Mouse (Mus musculus) layer of hippocampus, adult 9-10 months (tissue): ENCODE data around the gene Adipor2.
A peak's percentile ranks its signal among the peaks of the same experiment; 100 is the strongest.
"Not testable (repeated sequence)": the region's sequence is repeated elsewhere in the genome, so short reads cannot be mapped to it uniquely, and the experiment has no call there.

Experiments
- DNase-seq: peaks from one replicate; pipeline ENCODE4 v3.0.0; 2022; ENCODE audit warnings: low spot score

Gene Adipor2

GRCm38 (mm10) chr6:119417354-119417753, at the start of gene Adipor2:
TSS of gene Adipor2 (minus strand) at chr6:119417704.
- no peak for DNase-seq

DNA sequence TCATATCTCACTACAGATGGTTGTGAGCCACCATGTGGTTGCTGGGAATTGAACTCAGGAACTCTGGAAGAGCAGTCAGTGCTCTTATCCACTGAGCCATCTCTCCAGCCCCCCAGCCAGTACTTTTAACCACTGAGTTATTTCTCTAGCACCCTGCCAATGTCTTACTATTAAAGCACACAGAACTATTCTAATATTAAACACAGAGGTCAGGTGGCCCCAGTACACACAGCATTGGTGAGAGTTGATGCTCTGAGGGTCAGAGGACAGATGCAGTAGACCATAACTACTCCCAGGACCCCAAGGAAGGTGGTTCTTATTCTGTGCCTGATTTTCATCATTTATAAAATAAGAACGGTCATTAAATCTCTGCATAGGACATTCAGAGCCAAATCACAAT, 48.7 kb upstream of the Adipor2 start:
- DNase-seq, result no peak

DNA sequence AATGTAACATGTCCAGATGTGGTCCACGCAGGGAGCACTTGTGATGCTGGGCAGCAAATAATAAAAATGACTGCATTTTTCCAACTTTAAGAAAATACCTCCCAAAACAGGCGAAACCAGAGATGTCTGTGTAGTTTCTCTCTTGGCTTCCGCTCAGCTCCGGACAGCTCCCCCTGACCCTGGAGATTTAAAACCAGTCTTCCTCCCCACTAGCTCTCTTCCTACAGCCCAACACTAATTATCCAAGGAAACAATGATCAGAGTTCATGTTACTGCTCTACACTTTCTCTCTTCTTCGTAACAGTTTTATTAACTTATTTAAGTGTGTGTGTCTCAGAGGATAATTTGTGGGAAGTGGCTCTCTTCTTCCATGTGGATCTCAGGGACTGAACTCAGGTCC, 42.9 kb upstream of the Adipor2 start:
- no peak for DNase-seq

DNA sequence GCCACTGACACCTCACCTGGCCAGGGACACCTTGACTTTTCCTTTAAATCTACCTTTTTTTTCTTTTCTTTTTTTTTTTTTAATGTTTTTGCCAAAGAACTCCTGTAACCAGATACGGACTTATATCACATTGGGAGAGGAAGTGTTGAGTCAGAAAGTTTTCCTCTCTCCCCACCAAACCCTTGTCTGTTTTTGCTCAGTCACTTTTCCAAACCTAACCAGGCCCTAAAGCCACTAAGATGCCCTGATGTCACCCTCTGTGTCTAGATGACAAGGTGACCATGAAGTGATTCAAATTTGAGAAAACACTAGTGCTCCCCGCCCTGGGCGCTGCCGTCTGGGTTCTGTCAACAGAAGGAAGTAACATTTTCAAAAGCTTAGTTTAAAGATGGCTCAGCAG, 41.5 kb upstream of the Adipor2 start:
- DNase-seq, result no peak

GRCm38 (mm10) chr6:119458166-119458565, 40.7 kb upstream of the Adipor2 start:
- no peak for DNase-seq

- no peak for DNase-seq
These were observed 34.5 kb upstream of the Adipor2 start for GRCm38 (mm10) chr6:119451981-119452499.

DNA sequence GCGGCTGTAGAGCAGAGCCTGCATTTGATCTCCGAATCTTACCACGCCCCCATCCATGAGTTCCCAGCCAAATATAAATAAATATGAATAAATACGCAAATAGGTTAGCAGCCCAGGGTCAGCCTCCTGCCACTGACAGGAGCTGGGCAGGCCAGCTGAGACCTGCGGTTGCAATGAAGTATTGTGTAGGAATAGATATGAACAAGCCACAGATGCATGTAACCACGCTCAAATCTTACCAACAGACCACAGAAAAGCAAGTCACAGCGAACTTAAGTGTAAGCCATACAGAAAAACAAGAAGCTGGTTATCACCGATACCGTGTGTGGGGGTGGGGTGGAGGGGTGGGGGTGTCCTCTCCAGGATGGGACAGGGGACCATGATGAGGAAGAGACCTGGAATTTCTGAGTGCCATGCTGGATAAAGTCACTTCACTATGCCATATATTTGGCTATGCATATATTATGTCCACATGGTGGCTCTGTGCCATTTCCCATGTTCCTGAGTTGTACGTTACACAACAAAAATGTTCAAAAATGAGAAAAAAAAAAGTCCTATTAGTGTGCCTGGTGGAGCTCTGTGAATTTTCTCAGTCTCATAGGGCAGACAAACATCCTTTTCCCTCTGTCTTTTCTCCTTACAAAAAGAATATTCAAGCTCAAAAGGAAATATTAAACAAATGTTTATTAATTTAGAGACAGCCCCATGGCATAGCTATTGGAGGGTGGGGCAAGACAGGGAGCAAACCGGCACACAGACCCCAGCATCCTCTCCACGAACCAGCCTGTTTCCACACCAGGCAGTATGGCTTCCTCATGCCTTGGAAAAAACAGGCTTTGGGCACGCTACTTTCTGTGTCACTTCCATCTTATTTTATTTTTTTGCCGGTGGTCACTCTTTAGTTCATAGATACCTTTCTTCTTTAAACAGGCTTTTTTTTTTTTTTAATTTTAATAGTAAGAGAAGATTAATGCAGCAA, 33.8 kb upstream of the Adipor2 start:
- DNase-seq, result no peak

- no peak for DNase-seq
These were observed 31.6 kb upstream of the Adipor2 start for GRCm38 (mm10) chr6:119449060-119449499.

GRCm38 (mm10) chr6:119448321-119449059, 31.0 kb upstream of the Adipor2 start:
- DNase-seq, result no peak

DNA sequence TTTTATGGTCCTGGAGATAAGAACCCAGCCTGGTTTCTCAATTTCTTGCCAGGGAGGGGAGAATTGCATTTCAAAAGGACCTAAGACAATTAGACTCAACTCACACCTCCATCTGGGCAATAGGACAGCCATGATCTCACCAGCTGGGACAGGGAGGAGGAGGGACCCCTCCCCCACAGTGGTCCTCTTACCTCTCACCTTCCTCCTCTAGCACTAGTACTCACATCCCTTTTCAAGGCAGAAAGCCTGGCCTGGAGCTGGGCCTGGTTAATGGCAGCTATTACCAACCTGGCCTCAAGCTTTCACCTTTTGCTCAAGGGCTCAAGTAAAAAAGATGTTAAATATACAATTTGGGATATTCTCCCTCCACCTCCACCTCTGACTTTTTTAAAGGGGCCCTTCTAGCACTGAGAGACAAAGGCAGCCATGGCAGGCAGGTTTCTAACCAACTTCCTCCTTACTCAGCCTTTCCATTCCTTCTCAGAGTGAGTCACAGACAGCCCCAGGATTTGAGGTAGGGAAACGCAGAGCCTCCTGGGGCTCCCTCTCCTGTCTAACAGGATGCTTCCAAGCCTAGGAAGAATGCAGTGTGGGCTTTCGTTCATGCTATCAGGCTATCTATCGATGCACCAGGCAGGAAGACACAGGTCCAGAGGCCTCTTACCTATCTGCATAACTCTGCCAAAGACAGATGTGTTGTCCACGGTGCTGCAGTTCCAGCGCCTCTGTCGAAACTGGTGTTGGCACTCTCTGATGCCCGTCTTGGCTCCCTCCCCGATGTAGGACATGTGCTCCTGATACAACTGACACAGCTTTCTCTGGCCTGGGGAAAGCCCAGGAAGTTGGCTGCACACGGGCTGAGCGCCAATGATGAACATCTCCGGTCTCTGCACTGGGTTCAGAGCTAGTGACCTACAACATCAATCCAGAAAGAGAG, 28.4 kb upstream of the Adipor2 start:
- no peak for DNase-seq

DNA sequence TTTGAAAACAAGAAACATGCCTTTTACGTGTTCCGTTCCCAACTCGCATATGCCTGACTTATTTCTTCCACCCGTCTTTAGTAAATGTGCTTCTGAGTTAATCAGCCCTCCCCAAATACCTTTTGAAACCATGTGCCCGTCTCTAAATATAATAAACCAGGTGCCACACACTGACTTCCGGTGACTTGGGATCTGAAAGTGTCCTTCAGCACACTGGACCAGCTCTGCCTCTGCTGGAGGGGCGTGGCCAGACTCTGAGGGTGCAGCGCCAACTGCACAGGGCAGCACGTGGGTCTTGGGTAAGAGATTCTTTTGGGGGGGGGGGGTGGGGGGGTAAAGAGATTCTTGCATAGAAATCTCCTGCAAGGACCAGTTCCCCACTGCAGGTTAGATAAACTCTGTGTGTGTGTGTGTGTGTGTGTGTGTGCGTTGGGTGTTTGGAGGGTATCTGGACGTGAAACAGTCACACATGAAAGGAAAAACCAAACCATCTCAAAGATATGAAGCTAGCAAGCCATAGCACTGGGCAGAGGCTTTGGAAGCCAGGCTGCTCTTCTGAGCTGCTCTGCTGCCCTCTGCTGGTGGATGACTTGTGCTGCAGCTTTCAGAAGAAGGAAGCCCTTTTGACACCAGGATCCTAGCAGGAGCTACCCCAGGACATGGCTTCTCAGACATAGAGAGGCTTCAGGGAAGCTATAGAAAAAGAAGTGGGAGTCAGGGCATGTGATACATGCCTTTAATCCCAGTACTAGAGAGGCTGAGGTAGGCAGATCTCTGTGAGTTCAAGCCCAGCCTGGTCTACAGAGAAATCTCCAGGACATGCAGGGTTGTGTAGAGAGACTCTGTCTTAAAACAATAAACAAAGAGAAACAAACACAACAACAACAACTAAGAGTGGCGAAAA, 26.5 kb upstream of the Adipor2 start:
- DNase-seq, result peak; percentile 55

GRCm38 (mm10) chr6:119442729-119443128, 25.2 kb upstream of the Adipor2 start:
- DNase-seq, result not testable (repeated sequence)

GRCm38 (mm10) chr6:119437894-119438761, 20.6 kb upstream of the Adipor2 start:
- DNase-seq, result no peak

GRCm38 (mm10) chr6:119434394-119434793, 16.9 kb upstream of the Adipor2 start:
- no peak for DNase-seq

- no peak for DNase-seq
These were observed 14.3 kb upstream of the Adipor2 start for GRCm38 (mm10) chr6:119431751-119432324.

- peak; percentile 54 for DNase-seq
These were observed 13.0 kb upstream of the Adipor2 start for GRCm38 (mm10) chr6:119430508-119430907.

GRCm38 (mm10) chr6:119429311-119429710, 11.8 kb upstream of the Adipor2 start:
- no peak for DNase-seq

GRCm38 (mm10) chr6:119428611-119429010, 11.1 kb upstream of the Adipor2 start:
- no peak for DNase-seq

GRCm38 (mm10) chr6:119421001-119421400, 3.5 kb upstream of the Adipor2 start:
- DNase-seq, result no peak
